Mouse (Mus musculus): ENCODE measurements at regions not wholly inside any gene's neighbourhood (a gene's known extent, or its start where the extent isn't known, plus 50 kb on each side); places are given as distances from the start of the nearest gene placed in this dataset.

DNA sequence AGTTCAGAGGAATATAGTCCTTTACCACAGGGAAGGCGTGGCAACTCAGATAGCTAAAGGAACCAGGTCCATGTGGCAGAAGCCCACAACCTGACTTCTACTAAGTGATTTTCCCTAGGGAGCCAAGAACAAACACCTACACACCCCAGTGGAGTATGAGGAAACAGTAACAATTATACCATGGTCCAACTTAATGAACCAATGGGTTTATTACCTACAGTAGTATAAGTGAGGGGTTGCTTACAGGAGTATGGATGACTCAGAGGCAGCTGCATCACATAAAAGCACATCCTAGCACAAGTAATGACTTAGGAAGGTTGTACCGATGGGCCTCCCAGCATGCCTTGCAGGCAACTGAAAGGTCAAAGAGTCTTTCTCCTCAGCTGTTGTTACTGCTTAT lies 98.7 kb upstream of the Cul1 start:
- DNase-seq (ENCODE audit: low read depth, low spot score): no peak

GRCm38 (mm10) chr6:47355500-47355899 lies 97.7 kb upstream of the Cul1 start:
- DNase-seq (ENCODE audit: low read depth, low spot score): no peak

DNA sequence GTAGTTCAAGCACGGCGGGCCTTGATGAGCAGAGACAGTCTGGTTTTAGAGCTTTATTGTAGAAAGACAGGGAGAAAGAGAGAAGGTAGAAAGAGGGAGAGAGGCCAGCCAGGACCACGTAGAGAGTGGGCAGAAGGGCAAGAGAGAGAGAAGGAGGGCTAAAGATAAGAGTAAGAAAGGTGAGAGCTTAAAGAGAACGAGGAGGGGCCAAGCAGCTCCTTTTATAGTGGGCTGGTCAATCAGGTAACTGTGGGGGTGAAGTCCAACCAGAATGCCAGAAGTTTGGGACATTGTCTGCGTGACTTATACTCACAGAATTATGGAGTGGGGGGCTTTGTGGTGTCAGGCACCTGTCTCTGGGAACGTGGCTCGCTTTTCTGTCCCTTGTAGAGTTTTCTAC lies 96.7 kb upstream of the Cul1 start:
- no peak for DNase-seq (ENCODE audit: low read depth, low spot score)

GRCm38 (mm10) chr6:47358686-47359085 lies 94.5 kb upstream of the Cul1 start:
- peak; percentile 40 for DNase-seq (ENCODE audit: low read depth, low spot score)

DNA sequence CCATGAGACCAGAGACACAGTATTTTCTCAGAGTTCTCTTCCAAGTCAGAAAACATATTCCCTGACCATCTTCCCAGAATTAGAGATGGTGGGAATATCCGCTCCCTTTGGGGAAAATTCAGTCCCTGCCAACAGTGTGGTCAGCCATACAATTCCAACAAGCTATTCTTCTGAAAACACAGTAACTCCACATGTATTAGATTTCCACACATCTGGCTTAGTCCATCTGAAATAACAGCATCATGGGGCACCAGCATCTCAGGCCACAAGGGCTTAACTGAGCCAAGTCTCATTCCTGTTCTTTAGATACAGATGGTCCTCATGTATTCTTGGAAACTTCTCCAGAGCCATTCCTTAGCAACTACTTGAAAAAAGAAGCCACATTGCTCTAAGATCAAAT lies 89.2 kb upstream of the Cul1 start:
- DNase-seq (ENCODE audit: low read depth, low spot score): no peak

DNA sequence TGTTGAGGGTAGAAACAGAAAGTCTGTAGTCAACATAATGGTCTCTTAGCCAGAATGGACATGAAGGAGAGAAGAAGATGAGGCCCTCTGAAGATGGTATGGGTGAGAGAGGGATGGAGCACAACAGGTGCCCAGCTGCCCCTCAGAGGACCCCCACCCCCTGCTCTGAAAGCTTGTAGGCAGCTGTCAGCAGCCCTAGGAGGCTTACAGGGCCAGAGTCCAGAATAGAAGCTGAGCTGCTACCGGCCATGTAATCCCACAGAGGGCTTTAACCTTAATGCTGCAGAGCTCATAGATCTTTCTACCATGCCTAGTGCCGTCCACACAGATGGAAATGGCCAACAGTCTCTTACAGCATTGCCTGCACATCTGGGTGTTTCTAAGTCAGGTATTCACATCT lies 88.6 kb upstream of the Cul1 start:
- DNase-seq (ENCODE audit: low read depth, low spot score): peak; percentile 50

- no peak for DNase-seq (ENCODE audit: low read depth, low spot score)
These were observed 87.2 kb upstream of the Cul1 start for GRCm38 (mm10) chr6:47365651-47366645.

DNA sequence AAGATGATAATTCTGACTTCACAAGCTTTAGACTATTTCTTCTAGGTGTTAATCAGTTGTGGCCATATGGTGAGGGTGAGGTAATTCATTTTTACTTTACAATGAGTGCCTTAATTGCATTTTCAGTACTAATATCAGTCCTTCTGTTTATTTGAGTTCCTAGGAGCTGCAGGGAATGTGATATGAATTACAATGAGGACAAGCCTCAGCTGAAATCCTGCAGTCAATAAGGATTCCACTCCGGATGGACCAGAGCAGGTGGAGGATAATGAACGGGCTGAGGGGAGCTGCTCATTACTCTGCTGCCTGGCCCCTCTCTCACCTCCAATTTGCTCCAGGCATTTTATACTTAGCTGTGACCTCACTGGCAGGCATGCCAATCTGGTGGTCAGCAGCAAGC lies 85.7 kb upstream of the Cul1 start:
- DNase-seq (ENCODE audit: low read depth, low spot score): no peak

- DNase-seq (ENCODE audit: low read depth, low spot score): no peak
These were observed 77.5 kb upstream of the Cul1 start for GRCm38 (mm10) chr6:47375705-47376104.

DNA sequence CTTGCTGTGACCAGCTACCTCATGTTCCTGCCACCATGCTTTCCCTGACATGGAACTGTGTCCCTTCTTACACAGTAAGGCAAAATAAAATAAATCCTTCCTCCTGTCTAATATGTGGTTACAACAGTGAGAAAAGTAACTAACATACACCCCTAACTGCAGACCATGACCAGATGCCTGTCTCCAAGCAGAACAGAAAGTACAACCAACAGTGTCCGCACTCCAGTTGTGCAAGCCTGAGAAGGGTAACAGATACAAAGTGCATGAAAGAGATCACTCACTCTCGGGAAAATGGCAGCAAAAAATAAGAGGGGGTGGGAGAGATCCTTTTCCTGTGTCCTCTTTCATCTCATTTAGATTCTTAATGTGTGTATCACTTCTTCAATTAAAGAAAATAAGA lies 71.7 kb upstream of the Cul1 start:
- DNase-seq (ENCODE audit: low read depth, low spot score): no peak

DNA sequence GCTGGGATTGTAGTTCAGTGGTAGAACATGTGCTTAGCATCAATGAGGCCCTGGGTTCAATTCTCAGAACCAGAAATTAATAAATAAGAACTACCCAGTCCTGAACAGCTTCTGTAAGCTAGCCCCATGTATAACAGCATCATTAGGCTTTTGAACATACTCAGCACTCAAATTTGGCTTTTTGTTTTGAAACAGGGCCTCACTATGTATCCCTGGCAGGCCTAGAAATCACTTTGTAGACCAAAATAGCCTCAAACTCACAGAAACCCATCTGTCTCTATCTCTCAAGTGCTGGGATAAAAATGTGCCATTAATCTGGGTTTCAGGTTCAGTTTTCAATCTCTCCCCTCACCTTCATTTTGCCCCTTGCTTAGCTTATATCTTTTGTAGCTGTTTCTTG lies 66.6 kb upstream of the Cul1 start:
- DNase-seq (ENCODE audit: low read depth, low spot score): no peak

DNA sequence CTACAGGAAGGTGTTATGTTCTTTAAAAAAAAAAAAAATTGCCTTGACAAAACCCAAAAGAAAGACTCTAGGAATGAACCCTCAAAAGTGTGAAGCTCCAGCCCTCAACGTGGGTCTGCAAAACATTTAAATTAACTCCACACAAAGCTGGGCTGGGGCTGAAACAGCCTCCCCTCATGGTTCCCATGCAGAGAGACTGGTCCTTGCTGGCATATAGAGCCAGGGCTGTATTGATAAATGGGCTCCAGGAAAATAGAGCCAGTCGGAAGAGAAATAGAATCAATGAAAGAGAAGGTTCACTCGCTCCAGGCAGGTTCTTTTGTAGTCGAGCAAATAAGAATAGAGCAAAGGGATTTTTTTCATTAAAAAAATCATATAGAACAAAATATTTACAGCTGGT lies 63.3 kb upstream of the Cul1 start:
- no peak for DNase-seq (ENCODE audit: low read depth, low spot score)

DNA sequence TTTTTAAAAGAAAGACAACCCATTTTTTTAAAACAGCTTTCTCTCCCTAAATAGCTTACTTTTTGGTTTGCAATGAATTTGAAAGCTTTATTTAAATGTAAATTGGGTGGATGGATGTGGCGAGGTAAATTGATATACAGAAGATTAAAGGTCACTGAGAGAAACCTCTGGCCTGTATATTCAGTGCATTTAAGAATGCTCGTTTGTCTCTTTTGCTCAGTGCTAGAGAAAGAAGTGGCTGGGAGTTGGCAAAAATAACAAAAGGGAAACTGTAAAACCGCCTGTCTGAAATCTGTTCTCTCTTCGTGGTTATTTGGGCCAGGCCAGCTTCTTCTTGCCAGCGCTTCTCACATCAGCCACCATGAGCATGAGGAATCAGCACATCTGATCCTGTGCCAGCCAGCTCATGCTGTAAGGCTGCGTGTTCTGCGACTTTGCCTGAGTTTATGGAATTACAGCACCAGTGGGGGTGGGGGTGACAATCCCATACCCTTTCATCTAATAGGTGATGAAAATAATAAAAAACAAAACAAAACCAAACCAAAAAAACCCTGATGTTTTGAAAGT lies 62.7 kb upstream of the Cul1 start:
- no peak for DNase-seq (ENCODE audit: low read depth, low spot score)

- DNase-seq (ENCODE audit: low read depth, low spot score): no peak
These were observed 62.0 kb upstream of the Cul1 start for GRCm38 (mm10) chr6:47391014-47391802.

DNA sequence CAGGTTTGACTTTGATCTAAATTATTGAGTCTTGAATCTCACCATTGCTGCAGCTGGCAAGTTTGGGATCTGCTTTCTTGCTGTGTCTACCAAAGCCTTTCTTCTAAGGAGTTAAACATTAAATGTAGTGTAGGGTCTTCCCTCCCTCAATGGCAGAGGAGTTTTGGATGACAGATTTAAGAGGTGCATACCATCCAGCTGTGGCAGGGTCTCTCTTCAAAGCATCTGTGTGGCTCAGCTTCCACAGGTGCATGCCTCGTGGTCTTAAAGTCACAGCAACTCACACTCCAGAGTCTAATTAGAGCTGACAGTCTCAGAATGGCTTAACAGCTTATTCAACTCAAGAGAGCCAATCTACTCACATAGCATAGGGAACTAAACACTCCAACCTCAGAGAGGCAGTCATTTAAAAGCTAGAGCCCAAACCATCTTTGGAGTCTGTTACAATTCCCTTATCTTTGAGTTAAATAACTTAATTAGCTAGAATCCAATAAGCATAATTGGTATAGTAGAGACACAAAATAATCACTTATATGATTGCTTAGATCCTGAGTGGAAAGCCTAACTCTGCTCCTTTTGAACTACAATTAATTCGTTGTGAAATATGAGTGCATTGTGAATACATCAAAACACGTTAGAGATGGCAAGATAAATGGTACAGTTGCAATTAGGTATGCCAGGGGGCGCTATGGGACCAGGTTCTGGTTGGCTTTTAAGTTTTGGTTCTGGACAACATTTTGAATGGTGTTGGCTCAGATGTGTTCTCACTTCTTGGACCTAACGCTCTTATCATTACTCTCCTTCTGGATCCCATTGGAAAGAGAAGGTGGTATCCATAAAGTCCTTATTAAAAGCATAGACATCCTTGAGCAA lies 57.5 kb upstream of the Cul1 start:
- peak; percentile 77 for DNase-seq (ENCODE audit: low read depth, low spot score)

All from retina, adult 2 months (tissue).